Mouse (Mus musculus) stomach, adult 2 months (tissue): ENCODE measurements around the gene Pdlim4. TPM values are rescaled to one million over a fixed set of nuclear protein-coding genes. Genes with fewer than 3 reads are reported as not detected.

Experiments
- polyA plus RNA-seq: library from polyadenylated mRNA; depleted of rRNA; stranded (reverse); fragments of >200 nt; gene quantifications from 2 replicates; pipeline ENCODE4 v1.2.3, GENCODE M21; 2012; rRNA removed

Pdlim4 gene
- 83.1 and 179 TPM in 2 replicates for polyA plus RNA-seq

DNA sequence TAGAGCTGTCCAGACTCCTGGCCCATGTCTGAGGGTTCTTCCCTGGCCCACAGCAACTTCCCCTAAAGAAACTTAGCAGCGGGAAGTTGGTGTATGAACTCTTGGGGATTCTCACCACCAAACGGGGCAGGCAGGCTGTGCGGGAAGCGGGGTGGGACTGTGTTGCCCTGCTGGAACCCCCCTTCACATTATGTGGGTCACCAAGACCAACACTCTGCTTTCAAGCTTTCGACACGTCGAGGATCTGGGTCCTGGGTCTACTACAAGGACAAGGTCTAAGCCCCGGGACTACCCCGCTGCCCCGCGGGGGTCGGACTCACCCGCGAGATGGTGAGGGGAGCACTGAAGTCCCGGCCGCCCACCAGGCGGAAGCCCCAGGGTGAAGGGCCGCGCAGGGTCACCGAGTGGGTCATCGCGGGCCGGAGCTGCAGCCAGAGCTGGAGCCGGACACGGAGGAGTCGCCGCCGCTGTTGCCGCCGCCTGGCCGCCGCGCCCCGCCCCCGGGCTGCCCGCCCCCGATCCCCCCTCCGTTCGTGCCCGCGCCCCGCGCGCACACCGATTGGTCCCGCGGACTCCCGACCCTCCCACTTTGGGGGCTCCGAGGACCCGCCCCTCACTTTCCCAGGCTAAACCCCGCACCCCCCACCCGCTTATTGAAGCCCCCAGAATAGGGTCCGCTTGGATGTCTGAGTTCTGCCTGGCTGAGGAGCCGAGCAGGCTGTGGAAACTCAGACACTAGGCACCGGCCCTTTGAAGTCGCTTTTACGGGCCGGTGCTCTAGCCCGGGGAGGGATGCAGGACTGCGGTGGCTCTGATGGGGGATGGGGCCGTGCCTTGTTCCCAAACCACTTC, at the start of gene Pdlim4:
Pdlim4 (minus strand) TSS at position 495 of the 852 bp plus-strand sequence.

DNA sequence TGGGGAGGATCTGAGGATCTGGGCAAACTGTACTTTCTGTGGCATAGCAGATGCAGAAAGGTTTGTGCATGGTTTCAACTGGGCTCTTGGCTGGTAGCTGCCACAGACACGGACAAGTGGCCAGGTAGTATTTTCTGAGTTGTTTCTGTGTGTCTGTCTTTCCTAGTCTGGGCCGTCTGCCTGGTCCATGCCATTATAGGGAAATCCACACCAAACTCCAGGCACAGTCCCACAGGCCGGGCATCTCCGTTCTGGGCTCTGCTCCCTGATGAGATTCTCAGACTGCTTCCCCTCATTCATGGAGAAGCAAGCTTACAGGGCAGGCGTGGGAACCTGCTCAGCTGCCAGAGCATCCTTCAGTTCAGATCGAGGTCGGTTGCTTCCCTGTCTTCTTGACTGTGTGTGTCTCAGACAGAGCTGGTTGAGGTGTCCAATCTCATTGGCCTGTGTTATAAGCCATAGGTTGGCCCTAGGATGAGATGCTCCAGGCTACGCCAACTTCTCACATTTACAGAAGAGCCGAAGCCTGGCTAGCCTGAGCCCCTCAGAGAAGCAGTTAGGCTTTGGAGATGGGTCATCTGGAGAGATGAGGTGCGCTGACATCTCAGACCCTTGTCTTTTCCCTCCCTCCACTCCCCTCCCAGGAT, 31.4 kb upstream of the Pdlim4 start, which contains the start of gene P4ha2:
P4ha2 (plus strand) TSS at position 51 of the 647 bp plus-strand sequence.

GRCm38 (mm10) chr11:54028044-54028951, 40.5 kb downstream of the Pdlim4 start, which contains the start of gene Slc22a4:
Gene Slc22a4 (minus strand): TSS chr11:54028090.

Other genes starting within 250 kb of the Pdlim4 start
- gene Gm12216, start 209.8 kb downstream of the Pdlim4 start, polyA plus RNA-seq: 0.99 and 1.6 TPM in 2 replicates
- gene Slc22a5, start 177.4 kb downstream of the Pdlim4 start, polyA plus RNA-seq: 6.6 and 9.9 TPM in 2 replicates
- 1.6 and 2.1 TPM in 2 replicates for gene Slc22a21, start 88.7 kb downstream of the Pdlim4 start, polyA plus RNA-seq
- gene Slc22a4, start 40.9 kb downstream of the Pdlim4 start, polyA plus RNA-seq: 0.75 and 0.76 TPM in 2 replicates
- 8.0 and 8.7 TPM in 2 replicates for gene P4ha2, start 31.1 kb upstream of the Pdlim4 start, polyA plus RNA-seq
- not detected in 2 replicates for gene Csf2, start 180.7 kb upstream of the Pdlim4 start, polyA plus RNA-seq
- not detected in 2 replicates for gene Il3, start 198.3 kb upstream of the Pdlim4 start, polyA plus RNA-seq
- 0.34 and 1.1 TPM in 2 replicates for gene Acsl6, start 234.8 kb upstream of the Pdlim4 start, polyA plus RNA-seq